Mouse (Mus musculus): Measurements from ENCODE around the gene Egln1.

The Egln1 gene

DNA sequence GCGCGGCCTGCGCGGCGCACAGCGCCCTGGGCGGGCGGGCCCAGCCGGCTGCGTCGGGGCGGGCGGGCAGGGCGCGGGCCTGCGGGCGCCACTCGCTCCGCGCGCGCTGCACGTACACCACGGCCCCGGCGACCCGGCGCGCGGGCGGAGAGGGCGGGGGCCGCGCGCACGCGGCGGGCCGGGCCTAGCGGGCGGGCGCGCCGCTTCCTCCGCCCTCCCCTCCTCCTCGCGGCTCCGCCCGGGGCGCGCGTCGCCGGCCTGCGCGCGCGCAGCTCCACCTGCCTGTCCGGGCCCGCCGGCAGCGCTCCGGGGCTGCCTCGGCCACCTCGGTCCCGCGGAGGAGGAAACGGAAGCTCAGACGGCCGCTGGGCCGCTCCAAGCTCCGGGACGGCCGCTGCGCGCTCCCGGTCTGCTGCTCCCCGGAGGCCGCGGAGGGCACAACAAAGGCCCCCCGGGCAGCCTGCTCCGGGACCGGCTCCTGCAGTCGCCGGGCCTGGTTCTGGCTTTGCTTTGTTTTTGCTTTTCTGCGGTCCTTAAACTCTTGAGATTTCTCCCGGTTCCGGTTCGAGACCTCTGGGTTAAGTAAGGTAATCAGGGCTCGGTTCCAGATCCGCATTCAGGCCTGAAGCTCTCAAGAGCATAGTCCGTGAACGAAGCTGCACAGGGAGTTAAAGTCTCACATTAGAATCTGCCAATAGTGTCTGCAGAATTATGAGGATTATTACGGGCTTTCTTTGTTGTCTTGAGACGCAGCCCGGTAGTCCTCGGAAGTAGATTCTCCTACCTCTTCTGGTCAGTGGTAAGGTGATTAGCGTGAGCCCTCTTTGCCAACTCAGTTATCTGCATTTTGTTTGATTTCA is at the start of gene Egln1:
Egln1 (minus strand) TSS at position 116 of the 860 bp plus-strand sequence.
- CTCF ChIA-PET: interaction anchor here in 2 of 4 experiments (1.0 to 2.1 kb wide), 2 partner anchors 19 to 30 kb away, joined by 7 read pairs; no protein-coding TSS in a partner anchor
- POLR2A ChIA-PET: interaction anchor here in 3 of 4 experiments (0.6 to 1.9 kb wide), 14 partner anchors 8 to 429 kb away, joined by 3 to 11 read pairs (median 4); partner anchors contain the start of genes 2810004N23Rik (in 1 of the 3), Cog2 (in 1 of the 3) and Gnpat (in 1 of the 3)

DNA sequence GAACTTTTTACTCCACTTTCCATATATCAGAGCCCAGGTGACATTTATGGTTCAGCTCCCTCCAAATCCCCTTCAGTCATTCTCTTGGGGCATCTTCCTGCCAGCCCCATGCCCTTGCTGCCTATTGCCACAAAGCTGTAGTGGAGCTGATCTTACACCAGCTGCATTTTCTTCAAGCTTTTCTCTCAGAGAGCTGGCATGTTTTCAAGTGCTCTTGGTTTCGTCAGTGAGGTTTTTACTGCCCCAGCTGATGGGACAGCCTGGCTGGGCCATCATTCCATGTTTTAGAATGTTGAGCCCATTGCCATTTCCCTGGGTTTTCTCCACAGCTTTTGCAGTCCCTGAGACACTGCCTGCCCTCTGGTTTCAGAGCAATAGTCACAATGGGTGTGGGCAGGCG is 46.7 kb upstream of the Egln1 start:
- ChIA-PET POLR2A (no interaction called here), CTCF (no interaction called here)

DNA sequence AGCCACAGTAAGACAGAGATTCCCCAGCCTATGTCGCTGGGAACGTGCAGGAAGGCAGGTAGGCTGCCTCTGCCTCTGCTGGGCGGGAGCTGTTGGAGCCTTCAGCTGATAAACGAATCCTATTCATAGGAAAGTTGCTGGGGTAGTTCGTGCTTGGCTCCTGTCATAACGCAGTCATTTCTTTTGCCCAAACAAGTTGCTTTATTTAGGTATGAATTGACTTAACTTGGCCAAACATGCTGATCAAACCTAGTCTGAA is 42.5 kb upstream of the Egln1 start:
- ChIA-PET CTCF (interaction anchor here in 1 of 4 experiments (0.7 kb wide), 1 partner anchor 12 kb away, joined by 3 read pairs; no protein-coding TSS in a partner anchor), POLR2A (interaction anchor here in 1 of 4 experiments (1.3 kb wide), 2 partner anchors 23 to 95 kb away, joined by 3 to 5 read pairs; no protein-coding TSS in a partner anchor)

DNA sequence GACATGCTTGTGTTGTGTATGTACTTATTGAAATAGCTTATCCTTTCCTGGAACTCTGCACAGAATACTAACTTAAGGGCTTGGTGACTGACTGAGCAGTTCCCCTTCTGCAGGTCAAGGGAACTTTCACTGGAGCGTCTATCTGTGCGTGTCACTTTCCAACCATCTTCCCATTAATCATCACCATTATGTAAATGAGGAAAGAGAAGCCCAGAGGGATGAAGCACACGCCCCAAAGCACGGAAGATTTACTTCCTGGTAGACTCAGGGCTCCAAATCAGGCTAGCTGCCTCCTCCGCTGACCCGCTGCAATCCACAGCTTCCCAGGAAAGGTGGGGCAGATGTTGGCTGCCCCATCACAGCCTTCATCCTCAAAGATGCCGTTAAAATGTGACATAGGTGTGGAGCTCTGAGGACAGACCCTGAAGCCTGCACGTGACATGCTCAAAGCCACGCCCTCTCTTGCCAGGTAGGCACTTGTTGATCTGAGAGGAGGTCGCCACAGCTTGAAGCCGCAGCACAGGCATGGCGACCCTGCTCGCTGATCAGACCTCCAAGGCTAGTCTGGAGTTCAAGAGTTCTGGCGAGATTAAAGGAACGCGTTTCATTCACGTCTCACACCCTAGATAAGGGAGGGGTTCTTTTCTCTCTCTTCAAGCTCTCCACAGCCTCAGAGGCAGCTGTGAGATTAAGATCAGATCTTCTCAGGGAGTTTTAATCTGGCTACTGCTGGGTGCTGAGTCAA is 42.0 kb upstream of the Egln1 start:
- CTCF ChIA-PET: interaction anchor here in 1 of 4 experiments (0.7 kb wide), 1 partner anchor 11 kb away, joined by 3 read pairs; no protein-coding TSS in a partner anchor
- POLR2A ChIA-PET: interaction anchor here in 3 of 4 experiments (0.6 to 1.3 kb wide), 5 partner anchors 15 to 95 kb away, joined by 3 to 5 read pairs (median 3); no protein-coding TSS in a partner anchor

DNA sequence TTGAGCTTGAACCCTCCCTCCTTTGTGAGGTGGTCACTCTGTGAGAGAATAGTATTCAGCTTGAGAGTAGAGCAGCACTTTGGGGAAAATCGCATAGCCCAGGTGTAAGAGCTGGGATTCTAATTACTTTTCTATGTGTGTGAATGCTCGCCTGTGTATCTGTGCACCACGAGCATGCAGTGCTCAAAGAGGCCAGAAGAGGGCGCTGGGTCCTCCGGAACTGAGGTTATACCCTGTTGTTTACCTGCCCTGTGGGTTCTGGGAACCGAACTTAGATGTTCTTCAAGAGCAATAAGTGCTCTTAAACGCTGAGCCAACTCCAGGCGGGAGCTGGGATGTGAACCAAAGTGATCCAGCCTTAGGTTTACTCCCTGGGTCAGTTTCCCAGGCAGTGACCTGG is 31.7 kb upstream of the Egln1 start:
- CTCF ChIA-PET: interaction anchor here (0.9 to 2.1 kb wide), 5 partner anchors 8 to 121 kb away, joined by 3 to 7 read pairs (median 4); no protein-coding TSS in a partner anchor
- POLR2A ChIA-PET: interaction anchor here in 3 of 4 experiments (0.7 to 1.5 kb wide), 3 partner anchors 12 to 30 kb away, joined by 3 to 5 read pairs (median 4); no protein-coding TSS in a partner anchor

DNA sequence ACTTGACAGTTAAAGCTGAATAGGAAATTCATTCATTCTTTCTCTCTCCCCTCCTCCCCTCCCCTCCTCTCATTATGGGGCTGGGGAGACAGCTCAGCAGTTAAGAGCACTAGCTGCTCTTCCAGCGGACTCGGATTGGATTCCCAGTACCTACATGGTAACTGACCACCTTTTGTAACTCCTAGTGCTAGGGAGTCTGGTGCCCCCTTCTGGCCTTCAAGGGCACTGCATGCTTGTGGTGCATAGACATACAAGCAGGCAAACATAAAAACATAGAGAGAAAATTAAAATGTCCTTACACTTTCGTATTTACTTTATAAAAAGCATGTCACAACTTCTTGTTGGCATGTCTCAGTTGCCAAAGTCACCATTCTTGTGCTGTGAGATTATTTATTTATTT is 30.9 kb upstream of the Egln1 start:
- CTCF ChIA-PET: interaction anchor here in 3 of 4 experiments (0.6 to 2.1 kb wide), 11 partner anchors 9 to 120 kb away, joined by 3 to 7 read pairs (median 4); no protein-coding TSS in a partner anchor
- POLR2A ChIA-PET: interaction anchor here in 1 of 4 experiments (0.6 to 0.7 kb wide), 2 partner anchors 25 to 36 kb away, joined by 4 to 5 read pairs; no protein-coding TSS in a partner anchor

DNA sequence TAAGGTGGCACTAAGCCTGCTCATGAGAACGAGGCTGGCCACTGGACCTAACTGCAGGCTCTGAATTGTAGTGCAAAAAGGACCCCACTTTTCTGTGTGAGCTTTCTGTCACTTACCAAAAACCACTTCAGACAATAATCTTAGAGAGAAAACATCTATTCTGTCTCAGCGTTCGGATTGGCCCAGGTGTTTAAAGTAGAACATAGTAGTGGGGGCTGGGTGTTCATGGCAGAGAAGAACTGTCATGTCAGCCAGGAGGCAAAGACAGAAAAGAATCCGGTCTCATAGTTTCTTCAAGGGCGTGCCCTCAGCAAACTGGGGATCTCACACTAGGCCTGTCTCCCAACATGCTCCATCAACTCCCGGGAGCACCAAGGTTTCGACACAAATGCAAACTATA is 28.9 kb upstream of the Egln1 start:
- ChIA-PET POLR2A (no interaction called here), CTCF (no interaction called here)

DNA sequence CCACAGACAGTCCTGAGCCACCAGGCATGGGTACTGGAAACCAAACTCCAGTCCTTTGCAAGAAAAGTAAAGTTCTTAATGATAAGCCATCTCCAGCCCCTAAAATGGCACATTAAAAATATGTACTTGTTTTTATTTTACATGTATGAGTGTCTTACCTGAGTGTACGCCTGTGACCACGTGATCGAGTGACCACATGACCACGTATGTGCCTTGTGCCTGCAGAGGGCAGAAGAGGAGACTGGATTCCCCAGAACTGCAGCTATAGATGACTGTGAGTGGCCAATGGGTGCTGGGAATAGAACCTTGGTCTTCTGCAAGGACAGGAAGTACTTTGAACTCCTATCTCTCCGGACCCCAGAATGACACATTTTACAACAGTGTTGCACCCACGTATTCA is 27.1 kb upstream of the Egln1 start:
- ChIA-PET POLR2A (interaction anchor here in 1 of 4 experiments (0.5 kb wide), 1 partner anchor 117 kb away, joined by 5 read pairs; no protein-coding TSS in a partner anchor), CTCF (interaction anchor here in 1 of 4 experiments (0.9 kb wide), 1 partner anchor 104 kb away, joined by 3 read pairs; no protein-coding TSS in a partner anchor)

DNA sequence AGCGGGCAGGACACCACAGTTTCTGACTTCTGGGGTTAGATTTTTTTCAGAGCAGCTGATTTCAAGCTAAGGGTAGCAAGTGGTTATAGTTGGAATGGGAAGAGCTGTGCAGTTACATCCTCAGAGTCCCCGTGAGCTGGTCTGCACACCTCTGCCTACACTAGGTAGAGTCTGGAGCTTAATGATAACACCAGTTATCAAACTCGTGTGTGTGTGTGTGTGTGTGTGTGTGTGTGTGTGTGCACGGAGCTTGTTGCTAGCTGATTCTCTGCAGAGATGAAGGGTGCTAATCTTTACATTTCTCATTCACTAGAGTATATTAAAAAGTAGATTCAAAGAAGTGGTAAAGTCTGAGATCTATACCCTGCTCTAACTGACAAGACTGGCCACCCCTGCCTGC is 25.1 kb upstream of the Egln1 start:
- CTCF ChIA-PET: interaction anchor here in 2 of 4 experiments (0.5 to 0.6 kb wide), 2 partner anchors 11 to 84 kb away, joined by 3 read pairs; no protein-coding TSS in a partner anchor

DNA sequence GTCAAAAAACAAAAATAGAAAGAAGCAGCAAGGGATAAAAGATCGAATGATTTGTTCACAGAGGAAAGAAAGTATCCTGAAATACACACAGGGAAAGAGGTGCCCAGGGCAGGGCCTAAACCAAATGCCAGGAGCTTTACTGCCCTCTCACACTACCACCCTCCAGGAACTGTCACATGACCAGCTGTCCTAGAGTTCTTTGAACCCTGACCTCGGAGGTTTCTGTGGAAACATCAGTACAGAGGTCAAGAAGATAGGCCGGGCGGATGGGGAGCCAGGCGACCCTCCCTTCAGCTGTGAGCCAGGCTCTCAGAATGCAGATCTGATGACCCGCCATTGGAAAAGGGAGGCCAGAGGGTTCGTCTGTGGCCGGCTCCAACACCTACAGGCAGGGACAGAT is 24.1 kb upstream of the Egln1 start:
- ChIA-PET CTCF (interaction anchor here in 1 of 4 experiments (1.0 kb wide), 1 partner anchor 8 kb away, joined by 3 read pairs; no protein-coding TSS in a partner anchor), POLR2A (interaction anchor here in 1 of 4 experiments (1.1 to 1.2 kb wide), 3 partner anchors 9 to 145 kb away, joined by 3 to 6 read pairs (median 3); no protein-coding TSS in a partner anchor)

More for the DNA sequence above, 25.1 kb upstream of the Egln1 start:
- POLR2A ChIA-PET: interaction anchor here (0.5 to 1.2 kb wide), 5 partner anchors 10 to 222 kb away, joined by 3 to 6 read pairs (median 3); partner anchors contain the start of gene Egln1 (in 1 of the 4)

DNA sequence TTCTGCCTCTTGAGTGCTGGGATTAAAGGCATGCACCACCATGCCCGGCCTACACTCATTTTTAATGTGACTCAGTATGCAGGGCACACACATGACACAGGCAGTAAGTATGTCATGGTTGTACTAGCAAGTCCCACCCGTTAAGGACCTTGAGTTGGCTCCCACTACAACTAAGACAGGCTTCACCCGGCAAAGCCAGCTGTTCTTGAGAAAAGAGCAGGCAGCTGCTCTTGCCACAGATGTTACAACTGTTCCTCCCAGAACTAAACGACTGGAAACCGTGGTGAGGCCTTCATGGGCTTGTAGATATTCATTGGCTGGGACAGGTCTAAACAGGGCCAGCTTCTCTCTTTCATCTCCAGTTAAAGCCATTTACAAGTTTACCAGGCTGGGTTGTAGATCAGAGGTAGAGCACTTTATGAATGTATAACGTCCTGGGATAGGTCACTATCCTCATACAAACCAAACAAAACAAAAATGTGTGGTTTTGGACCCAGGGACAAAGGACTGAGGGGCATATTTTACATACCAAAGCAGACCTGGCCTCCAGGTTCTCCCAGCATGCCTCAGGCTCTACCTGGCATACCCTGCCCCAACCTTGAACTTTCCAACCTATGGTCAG is 21.3 kb upstream of the Egln1 start:
- ChIA-PET POLR2A (interaction anchor here in 3 of 4 experiments (0.7 to 1.7 kb wide), 3 partner anchors 11 to 134 kb away, joined by 3 to 10 read pairs (median 4); no protein-coding TSS in a partner anchor), CTCF (interaction anchor here in 2 of 4 experiments (1.3 to 1.9 kb wide), 2 partner anchors 9 to 10 kb away, joined by 4 to 7 read pairs; no protein-coding TSS in a partner anchor)

DNA sequence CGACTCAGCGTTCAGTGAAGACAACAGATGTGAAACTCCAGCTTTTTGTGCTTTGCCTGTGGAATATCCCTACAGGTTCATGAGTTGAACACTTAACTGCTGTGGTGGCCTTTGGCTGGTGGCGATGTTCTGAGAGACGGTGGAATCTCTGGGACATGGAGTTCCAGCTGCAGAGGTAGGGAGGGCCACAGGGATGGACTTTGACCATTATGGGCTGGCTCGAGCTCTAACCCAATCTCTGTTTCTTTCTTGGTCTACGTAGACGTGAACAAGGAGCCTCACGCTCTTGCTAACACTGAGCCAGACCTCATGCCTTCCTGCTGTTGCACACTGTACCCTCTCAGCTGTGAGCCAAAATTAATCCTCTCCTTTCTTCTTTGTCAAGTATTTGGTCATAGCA is 15.8 kb upstream of the Egln1 start:
- ChIA-PET CTCF (interaction anchor here in 1 of 4 experiments (1.0 kb wide), 1 partner anchor 571 kb away, joined by 3 read pairs; no protein-coding TSS in a partner anchor), POLR2A (interaction anchor here in 2 of 4 experiments (0.9 to 1.5 kb wide), 4 partner anchors 9 to 17 kb away, joined by 3 to 6 read pairs (median 4); no protein-coding TSS in a partner anchor)

DNA sequence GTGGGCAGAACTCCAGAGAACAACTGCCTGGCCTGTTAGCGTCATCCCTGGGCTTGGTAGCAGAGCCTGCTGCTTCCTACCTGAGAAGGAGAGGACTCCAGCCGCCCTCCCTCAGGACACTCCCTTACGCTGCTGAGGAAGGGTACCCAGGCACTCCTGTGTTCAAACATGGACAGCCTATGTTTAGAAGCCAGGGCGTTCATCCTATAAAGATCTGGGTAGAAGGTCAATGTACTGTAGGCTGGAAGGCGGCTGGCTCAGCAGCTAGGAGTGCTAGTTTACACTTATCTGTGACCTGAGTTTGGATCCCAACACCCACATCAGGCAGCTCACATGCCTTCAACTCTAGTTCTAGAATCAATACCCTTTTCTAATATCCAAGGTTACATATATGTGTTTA is 14.1 kb upstream of the Egln1 start:
- ChIA-PET POLR2A (interaction anchor here in 2 of 4 experiments (0.6 to 1.1 kb wide), 2 partner anchors 70 kb away, joined by 3 read pairs; no protein-coding TSS in a partner anchor), CTCF (no interaction called here)

DNA sequence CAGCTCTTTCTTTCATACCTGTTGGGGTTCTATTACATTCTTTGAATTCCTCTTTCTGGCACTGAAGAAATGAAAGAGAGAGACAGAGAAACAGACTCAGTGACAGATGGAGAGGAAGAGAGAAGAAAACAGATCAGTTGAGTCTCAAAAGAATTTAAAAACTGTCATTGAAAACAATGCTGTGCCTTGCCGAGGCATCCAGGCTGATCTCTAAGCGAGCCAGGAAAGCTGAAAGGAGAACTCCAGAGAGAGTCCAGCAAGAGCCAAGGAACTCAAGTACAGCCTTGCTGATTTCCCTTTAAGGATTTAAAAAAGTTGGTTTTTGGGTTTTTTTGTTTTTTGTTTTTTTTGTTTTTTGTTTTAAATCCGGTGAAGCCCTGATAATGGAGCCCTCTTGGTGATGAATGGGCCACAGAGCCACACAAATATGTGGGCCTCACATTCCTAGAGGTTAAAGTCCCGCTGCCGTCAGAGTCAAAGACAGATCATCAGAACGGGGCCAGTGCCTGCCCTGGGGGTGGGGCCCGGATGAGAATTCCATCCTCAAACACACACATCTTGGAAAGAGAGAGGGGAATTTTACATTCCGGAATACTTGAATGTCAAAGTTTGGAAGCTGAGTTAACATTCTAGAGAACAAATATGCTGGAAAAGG is 11.2 kb upstream of the Egln1 start:
- POLR2A ChIA-PET: interaction anchor here in 3 of 4 experiments (0.5 to 1.6 kb wide), 6 partner anchors 10 to 575 kb away, joined by 3 to 7 read pairs (median 4); no protein-coding TSS in a partner anchor

DNA sequence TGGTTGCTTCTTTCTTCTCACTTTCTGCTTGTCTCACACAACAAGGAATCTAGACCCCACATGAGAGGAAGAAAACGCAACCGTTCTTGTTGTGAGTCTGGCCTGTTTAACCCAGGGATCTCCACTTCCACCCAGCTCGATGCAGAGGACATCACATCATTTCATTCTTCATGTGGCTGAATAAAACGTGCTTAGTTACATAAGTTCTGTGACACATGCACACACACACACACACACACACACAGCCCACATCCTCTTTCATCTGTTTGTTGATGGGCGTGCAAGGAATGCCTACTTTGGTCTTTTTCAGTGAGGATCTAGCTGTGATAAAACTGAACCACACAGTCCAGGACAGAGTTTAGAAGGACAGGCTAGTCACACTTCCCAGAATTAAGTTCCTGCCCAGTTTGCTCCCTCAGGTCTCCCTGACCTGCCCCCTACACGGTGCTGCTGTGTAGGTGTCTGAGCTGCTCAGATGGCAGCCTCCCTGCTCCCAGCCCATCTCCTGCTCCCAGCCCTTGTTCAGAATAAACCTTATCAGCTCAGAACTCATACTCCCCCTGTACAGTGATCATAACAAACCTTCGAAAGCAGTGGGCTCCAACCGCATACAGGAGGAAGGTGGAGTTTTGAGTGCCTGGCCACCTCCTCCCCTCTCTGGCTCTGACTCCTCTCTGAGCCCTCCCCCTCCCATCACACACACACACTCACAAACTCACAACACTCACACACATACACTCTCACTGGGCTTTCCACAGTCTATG is 10.5 kb upstream of the Egln1 start:
- ChIA-PET POLR2A (interaction anchor here in 3 of 4 experiments (0.5 to 1.7 kb wide), 9 partner anchors 9 to 574 kb away, joined by 3 to 7 read pairs (median 3); no protein-coding TSS in a partner anchor), CTCF (interaction anchor here in 1 of 4 experiments (0.5 kb wide), 1 partner anchor 999 kb away, joined by 3 read pairs; no protein-coding TSS in a partner anchor)

More for the DNA sequence above, 11.2 kb upstream of the Egln1 start:
- CTCF ChIA-PET: no interaction called here

DNA sequence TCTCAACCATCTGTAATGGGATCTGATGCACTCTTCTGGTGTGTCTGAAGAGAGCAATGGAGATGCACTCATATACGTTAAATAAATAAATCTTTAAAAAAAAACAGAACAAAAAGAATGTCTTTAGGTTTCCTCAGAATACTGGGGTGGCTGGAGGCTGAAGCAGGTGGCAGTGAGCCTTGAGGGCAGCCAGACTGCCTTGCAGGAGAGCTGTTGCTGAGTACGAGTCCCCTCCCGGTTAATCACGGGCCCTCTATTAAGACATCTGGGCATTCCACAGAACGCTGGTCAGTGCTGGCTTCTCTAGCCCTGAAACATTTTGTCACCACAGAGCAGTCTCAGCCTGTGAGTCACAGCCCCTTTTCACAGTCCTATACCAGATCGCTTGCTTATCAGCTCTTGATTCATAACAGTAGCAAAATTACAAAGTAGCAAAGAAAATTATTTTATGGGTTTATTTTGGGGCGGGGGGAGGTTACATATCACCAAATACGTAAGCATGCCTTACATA is 5.5 kb upstream of the Egln1 start:
- CTCF ChIA-PET: interaction anchor here in 3 of 4 experiments (0.6 to 1.2 kb wide), 3 partner anchors 9 to 378 kb away, joined by 3 to 9 read pairs (median 6); no protein-coding TSS in a partner anchor
- POLR2A ChIA-PET: interaction anchor here in 1 of 4 experiments (0.6 to 0.9 kb wide), 2 partner anchors 26 to 131 kb away, joined by 3 to 4 read pairs; no protein-coding TSS in a partner anchor

Data from embryonic stem cell, embryonic (primary cell).